Mouse (Mus musculus): Measurements from ENCODE around the gene Rps6ka6. TPM values are rescaled to one million over a fixed set of nuclear protein-coding genes. Genes with fewer than 3 reads are reported as not detected.

Rps6ka6 gene
- total and polyA plus RNA-seq, 3 experiments = not detected

GRCm38 (mm10) chrX:111462495-111462832, 75.3 kb downstream of the Rps6ka6 start:
- Histone ChIP-seq H3K27ac (ENCODE audit: control insufficient read depth, low read depth, low read length) (no peak overlapping the region), H3K27me3 (ENCODE audit: control insufficient read depth in 1 of 2, insufficient read depth in 2 of 2, low read length in 2 of 2) (no peaks in the 10 kb centered on the region), H3K36me3 (ENCODE audit: control insufficient read depth in 1 of 2, insufficient read depth in 2 of 2, low read length in 2 of 2) (no peaks in the 10 kb centered on the region), H3K9me3 (replicated peaks; ENCODE audit: insufficient read depth, low read length) (no peaks in the 10 kb centered on the region), H3K4me1 (ENCODE audit: control insufficient read depth in 1 of 2, insufficient read depth in 2 of 2, low read length in 2 of 2) (no peaks in the 10 kb centered on the region), H3K4me3 (ENCODE audit: control insufficient read depth in 1 of 2, insufficient read depth in 1 of 2, low read depth in 2 of 2, low read length in 2 of 2) (no peak overlapping the region), H3K9ac (ENCODE audit: control insufficient read depth, low read depth, low read length, poor library complexity, severe bottlenecking) (no peak overlapping the region), H3K79me2 (ENCODE audit: control insufficient read depth, insufficient read depth, low read length, poor library complexity) (no peaks in the 10 kb centered on the region)
- TF ChIP-seq ETS1 (IDR thresholded peaks at IDR 0.05; ENCODE audit: low read depth, low read length) = no peak
- TF ChIP-seq HCFC1 (IDR thresholded peaks at IDR 0.05; ENCODE audit: low read depth, low read length) = no peak
- TF ChIP-seq ZMIZ1 (IDR thresholded peaks at IDR 0.05; ENCODE audit: low read depth, low read length) = no peak
- TF ChIP-seq POLR2AphosphoS2 (IDR thresholded peaks at IDR 0.05; ENCODE audit: low read length) = no peak
- no peak for TF ChIP-seq RCOR1 (IDR thresholded peaks at IDR 0.05; ENCODE audit: low read depth, low read length)
- TF ChIP-seq BHLHE40 (IDR thresholded peaks at IDR 0.05; ENCODE audit: borderline replicate concordance, low read depth, low read length) = no peak
- TF ChIP-seq USF1 (IDR thresholded peaks at IDR 0.05; ENCODE audit: low read depth, low read length) = no peak
- no peak for TF ChIP-seq MYC (IDR thresholded peaks at IDR 0.05; ENCODE audit: low read depth, low read length)
- no peak for TF ChIP-seq RAD21 (IDR thresholded peaks at IDR 0.05; ENCODE audit: low read depth, low read length)
- TF ChIP-seq TAL1 (IDR thresholded peaks at IDR 0.05; ENCODE audit: low read length) = no peak
- no peak for TF ChIP-seq MXI1 (IDR thresholded peaks at IDR 0.05; ENCODE audit: low read depth, low read length)
- TF ChIP-seq KAT2A (conservative IDR thresholded peaks at IDR 0.05; ENCODE audit: low read depth, low read length) = no peak
- TF ChIP-seq ZKSCAN1 (IDR thresholded peaks at IDR 0.05; ENCODE audit: low read depth, low read length) = no peak
- TF ChIP-seq MEF2A (IDR thresholded peaks at IDR 0.05; ENCODE audit: extremely low read depth, insufficient replicate concordance, low read depth, low read length, poor library complexity, severe bottlenecking) = no peak
- no peak for TF ChIP-seq MAX (IDR thresholded peaks at IDR 0.05; ENCODE audit: low read length)
- TF ChIP-seq CTCF (IDR thresholded peaks at IDR 0.05 in 2 of 3, conservative IDR thresholded peaks at IDR 0.05 in 1 of 3; ENCODE audit: control insufficient read depth in 1 of 3, insufficient read depth in 1 of 3, low read depth in 2 of 3, low read length in 3 of 3, poor library complexity in 1 of 3, severe bottlenecking in 1 of 3) = no peak
- DNase-seq (ENCODE audit: low read depth, low spot score) = no peak

GRCm38 (mm10) chrX:111462092-111462491, 75.7 kb downstream of the Rps6ka6 start:
- H3K36me3 ChIP-seq (ENCODE audit: control insufficient read depth in 1 of 2, insufficient read depth in 2 of 2, low read length in 2 of 2) = no peaks in the 10 kb centered on the region
- H3K27me3 ChIP-seq (ENCODE audit: control insufficient read depth in 1 of 2, insufficient read depth in 2 of 2, low read length in 2 of 2) = no peaks in the 10 kb centered on the region
- H3K4me1 ChIP-seq (ENCODE audit: control insufficient read depth in 1 of 2, insufficient read depth in 2 of 2, low read length in 2 of 2) = no peaks in the 10 kb centered on the region
- H3K4me3 ChIP-seq (ENCODE audit: control insufficient read depth in 1 of 2, insufficient read depth in 1 of 2, low read depth in 2 of 2, low read length in 2 of 2) = no peak overlapping the region
- TF ChIP-seq MYC (IDR thresholded peaks at IDR 0.05; ENCODE audit: low read depth, low read length) (no peak), POLR2AphosphoS5 (IDR thresholded peaks at IDR 0.05; ENCODE audit: borderline replicate concordance, low read depth, low read length) (no peak)
- H3K79me2 ChIP-seq (ENCODE audit: control insufficient read depth, insufficient read depth, low read length, poor library complexity) = no peaks in the 10 kb centered on the region
- H3K9ac ChIP-seq (ENCODE audit: control insufficient read depth, low read depth, low read length, poor library complexity, severe bottlenecking) = no peak overlapping the region
- DNase-seq (ENCODE audit: low read depth, low spot score) = no peak
- H3K9me3 ChIP-seq (replicated peaks; ENCODE audit: insufficient read depth, low read length) = no peaks in the 10 kb centered on the region
- no peak overlapping the region for H3K27ac ChIP-seq (ENCODE audit: control insufficient read depth, low read depth, low read length)
